Mouse (Mus musculus) small intestine, adult 2 months (tissue): ENCODE measurements around the gene Stk38. TPM values are rescaled to one million over a fixed set of nuclear protein-coding genes. Genes with fewer than 3 reads are reported as not detected.
A peak's percentile ranks its signal among the peaks of the same experiment; 100 is the strongest.

Experiments used
- H3K27ac ChIP-seq: fragments of 200-500 bp; 2 replicates; pipeline ENCODE4 v1.5.1; 2012; ENCODE audit warnings: low read depth, low read length, control low read depth, inconsistent platforms; ENCODE audit not compliant: insufficient read depth
- H3K27me3 ChIP-seq: fragments of 200-500 bp; 2 replicates; pipeline ENCODE4 v1.6.1; 2012; ENCODE audit warnings: mild to moderate bottlenecking, moderate library complexity, low read length, inconsistent platforms; ENCODE audit not compliant: control insufficient read depth, insufficient read depth
- H3K36me3 ChIP-seq: fragments of 200-500 bp; 2 replicates; pipeline ENCODE4 v1.6.1; 2012; ENCODE audit warnings: mild to moderate bottlenecking, low read length, control low read depth, inconsistent platforms; ENCODE audit not compliant: control insufficient read depth, insufficient read depth
- H3K4me1 ChIP-seq: fragments of 200-500 bp; 2 replicates; pipeline ENCODE4 v1.6.1; 2012; ENCODE audit warnings: low read length, inconsistent platforms, mixed read lengths; ENCODE audit not compliant: control insufficient read depth, insufficient read depth, insufficient read length
- H3K4me3 ChIP-seq: fragments of 200-500 bp; 2 replicates; pipeline ENCODE4 v1.5.1; 2012; ENCODE audit warnings: low read depth, mild to moderate bottlenecking, control low read depth, inconsistent platforms, low read length, moderate library complexity
- CTCF ChIP-seq: fragments of 200-500 bp; IDR thresholded peaks from 2 replicates; pipeline ENCODE4 v1.5.1; 2012; ENCODE audit warnings: low read depth, mild to moderate bottlenecking, control low read depth, inconsistent platforms, low read length, moderate library complexity, mixed read lengths; ENCODE audit not compliant: insufficient replicate concordance, insufficient read length; ENCODE audit errors: extremely low read depth
- POLR2A ChIP-seq: fragments of 200-500 bp; IDR thresholded peaks from 2 replicates; pipeline ENCODE4 v1.6.1; 2012; ENCODE audit warnings: low read depth, mild to moderate bottlenecking, control low read depth, inconsistent platforms, low read length, moderate library complexity
- WGBS: fragments of 180-500 bp; shearing (Covaris S2); methylation state at CpG from one replicate; pipeline ENCODE4 v1.1.7; 2018; 5-methylcytosine and 5-hydroxymethylcytosine counted together
- polyA plus RNA-seq: library from polyadenylated mRNA; depleted of rRNA; stranded (reverse); fragments of >200 nt; gene quantifications from 2 replicates; pipeline ENCODE4 v1.2.3, GENCODE M21; 2012

Gene Stk38
- polyA plus RNA-seq, 1 experiment = 105 TPM

DNA sequence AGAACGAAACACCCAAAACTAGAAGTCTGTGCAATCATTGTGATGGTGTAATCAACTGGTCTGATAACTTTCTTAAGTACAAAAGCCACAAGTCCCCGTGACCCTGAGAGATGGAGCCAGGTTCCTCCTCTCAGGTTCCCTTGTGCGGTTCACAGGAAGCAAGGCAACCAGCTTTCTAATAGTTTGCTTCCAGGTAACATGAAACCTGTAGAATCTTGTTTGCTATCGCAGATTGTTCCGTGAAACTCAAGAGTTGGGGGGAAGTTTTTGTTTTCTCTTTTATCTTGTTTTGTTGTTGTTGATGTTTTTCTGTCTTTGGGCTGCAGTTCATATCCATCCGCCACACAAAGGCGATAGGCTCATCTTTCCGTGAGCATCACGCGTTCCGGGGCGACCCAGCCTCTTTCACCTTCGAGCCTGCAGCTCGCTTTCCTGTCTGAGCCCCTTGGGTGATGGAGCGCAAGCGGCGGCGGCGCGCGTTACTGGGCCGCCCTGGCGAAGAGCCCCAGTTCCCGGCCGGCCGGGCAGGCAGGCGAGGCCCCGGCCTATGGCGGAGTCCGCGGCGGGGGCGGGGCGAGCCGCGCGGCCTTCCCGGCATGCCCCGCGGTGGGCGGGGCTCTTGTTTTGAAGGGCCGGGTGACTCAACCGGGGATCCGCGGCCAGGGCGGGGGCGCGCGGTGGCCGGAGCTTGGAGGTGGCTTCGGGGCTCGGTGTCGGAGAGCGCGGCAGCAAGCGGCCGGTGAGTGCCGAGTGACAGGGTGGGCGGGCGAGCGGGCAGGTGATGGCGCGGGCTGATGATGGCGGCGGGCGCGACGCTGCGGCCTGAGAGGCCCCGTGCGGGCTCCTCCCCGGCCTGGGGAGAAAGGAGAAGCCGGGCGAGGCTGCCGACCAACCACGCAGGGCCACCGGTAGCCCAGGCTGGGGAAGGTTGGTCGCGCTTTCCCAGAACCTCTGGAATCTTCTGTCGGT is 55.7 kb downstream of the Stk38 start, which contains the start of gene Kctd20:
Kctd20 (plus strand) TSS at position 120 of the 969 bp plus-strand sequence.
- peaks cover 4% of the 10 kb centered on the region; the same call in 1 of the 2 replicates for H3K4me1 ChIP-seq
- no peaks in the 10 kb centered on the region for H3K36me3 ChIP-seq
- H3K27ac ChIP-seq = peak within 1 kb of the TSS; percentile 89
- under 1% methylated on average over 79 of the region's 80 CpGs for WGBS
- H3K4me3 ChIP-seq = peak within 1 kb of the TSS; percentile 93
- no peak for TF ChIP-seq CTCF
- TF ChIP-seq POLR2A = peak; percentile 93
- H3K27me3 ChIP-seq = no peaks in the 10 kb centered on the region

DNA sequence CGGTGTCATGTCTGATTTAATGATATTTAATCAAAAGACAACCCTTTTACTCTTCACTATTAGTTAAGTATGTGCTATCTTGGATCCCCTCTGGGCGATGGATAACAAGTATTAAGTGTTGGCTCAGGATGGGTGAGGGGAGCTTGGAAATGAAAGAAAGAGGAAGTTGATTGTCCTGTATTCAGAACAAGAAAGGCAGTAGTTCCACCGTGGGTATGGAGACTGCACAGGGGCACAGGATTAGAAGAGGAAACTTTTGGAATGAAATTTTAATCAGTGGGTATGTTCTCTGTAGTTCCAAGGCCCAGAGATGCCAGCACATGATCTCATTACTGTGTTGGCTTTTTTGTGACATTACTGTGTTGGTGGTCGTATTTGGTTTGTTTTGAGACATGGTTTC is 57.0 kb downstream of the Stk38 start:
- WGBS = 76% methylated on average over 4 of the region's 4 CpGs
- no peak overlapping the region for H3K27ac ChIP-seq
- no peaks in the 10 kb centered on the region for H3K36me3 ChIP-seq
- no peaks in the 10 kb centered on the region for H3K27me3 ChIP-seq
- no peak for TF ChIP-seq POLR2A
- no peak for TF ChIP-seq CTCF
- H3K4me3 ChIP-seq = no peak overlapping the region
- peaks cover 4% of the 10 kb centered on the region; the same call in 1 of the 2 replicates for H3K4me1 ChIP-seq

DNA sequence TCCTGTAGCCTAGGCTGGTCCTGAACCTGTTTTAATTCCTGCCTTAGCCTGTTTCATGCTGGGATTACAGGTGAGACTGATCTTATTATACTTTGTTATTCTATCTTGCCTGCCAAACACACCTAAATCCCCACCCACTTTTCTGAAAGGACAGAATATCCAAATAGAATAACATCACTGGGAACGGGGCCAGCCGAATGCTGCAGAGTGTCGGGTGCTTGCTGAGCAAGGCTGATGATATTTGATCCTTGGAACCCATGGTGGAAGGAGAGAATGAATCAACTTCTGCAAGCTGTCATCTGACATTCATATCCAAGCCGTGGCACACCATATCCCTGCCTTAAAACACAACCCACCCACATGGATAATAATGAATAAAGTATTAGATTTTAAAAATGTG is 59.1 kb downstream of the Stk38 start:
- no peak overlapping the region for H3K4me3 ChIP-seq
- peaks cover 4% of the 10 kb centered on the region; the same call in 1 of the 2 replicates for H3K4me1 ChIP-seq
- H3K27me3 ChIP-seq = no peaks in the 10 kb centered on the region
- no peaks in the 10 kb centered on the region for H3K36me3 ChIP-seq
- WGBS = 50% methylated on average over 4 of the region's 4 CpGs
- no peak overlapping the region for H3K27ac ChIP-seq
- TF ChIP-seq POLR2A = no peak
- no peak for TF ChIP-seq CTCF

DNA sequence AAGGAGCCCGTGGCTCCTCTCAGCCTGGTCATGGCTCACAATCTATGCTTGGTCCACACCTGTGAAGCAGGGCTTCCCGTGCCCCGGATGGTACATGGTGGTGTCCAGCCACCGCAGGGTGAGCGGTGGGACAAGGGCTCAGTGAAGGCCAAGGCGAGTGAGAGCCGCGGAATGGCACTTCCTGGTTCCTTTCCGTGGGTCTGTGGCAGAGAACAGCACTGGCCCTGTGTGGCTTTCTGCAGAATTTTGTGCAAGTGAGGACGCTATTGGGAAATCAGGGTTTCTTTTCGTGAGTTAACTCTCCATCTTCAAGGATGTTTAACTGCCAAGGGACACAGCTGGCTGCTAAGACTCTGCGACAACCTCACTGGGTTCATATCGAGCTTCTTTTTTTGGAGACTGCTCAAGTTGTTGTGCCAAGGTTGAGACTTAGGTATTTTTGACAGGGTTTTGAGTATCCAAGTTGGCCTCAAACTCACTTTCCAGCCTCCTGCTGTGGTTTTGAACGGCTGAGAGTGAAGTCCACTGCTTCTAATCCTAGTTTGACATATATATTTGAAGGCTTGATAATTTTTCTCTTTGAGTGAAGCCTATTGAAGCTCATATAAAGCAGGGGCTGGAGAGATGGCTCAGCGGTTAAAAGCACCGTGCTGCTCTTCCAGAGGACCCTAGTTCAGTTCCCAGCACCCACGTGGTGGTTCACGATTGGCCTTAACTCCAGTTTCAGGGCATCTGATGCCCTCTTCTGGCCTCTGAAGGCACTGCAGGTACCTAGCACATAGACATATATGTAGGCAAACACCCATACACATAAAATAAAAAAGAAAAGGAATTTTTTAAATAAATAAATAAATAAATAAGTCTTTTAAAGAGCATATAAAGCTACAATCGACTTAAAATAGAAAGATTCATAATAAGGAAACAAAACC is 60.5 kb downstream of the Stk38 start:
- no peak overlapping the region for H3K27ac ChIP-seq
- H3K4me1 ChIP-seq = peaks cover 4% of the 10 kb centered on the region; the same call in 1 of the 2 replicates
- H3K4me3 ChIP-seq = no peak overlapping the region
- TF ChIP-seq POLR2A = no peak
- TF ChIP-seq CTCF = no peak
- H3K27me3 ChIP-seq = no peaks in the 10 kb centered on the region
- 90% methylated on average over 19 of the region's 19 CpGs for WGBS
- H3K36me3 ChIP-seq = no peaks in the 10 kb centered on the region

DNA sequence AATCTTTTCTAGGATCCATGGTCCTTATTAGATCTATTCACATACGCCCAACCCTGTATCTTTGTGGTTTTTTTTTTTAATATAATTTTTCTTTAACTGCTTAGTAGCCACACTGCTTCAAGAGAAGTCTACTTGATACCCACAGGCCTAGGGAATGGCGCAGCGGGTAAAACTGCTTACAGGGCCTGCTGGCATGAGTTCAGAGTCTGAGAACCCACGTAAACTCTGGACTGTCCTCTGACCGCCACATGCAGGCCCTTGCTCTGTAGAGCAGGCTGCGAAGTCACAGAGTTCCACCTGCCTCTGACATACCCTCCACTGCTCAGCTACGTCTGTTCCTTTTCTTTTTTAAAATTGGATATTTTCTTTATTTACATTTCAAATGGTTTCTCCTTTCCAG is 63.3 kb downstream of the Stk38 start:
- H3K4me1 ChIP-seq = no peaks in the 10 kb centered on the region
- H3K36me3 ChIP-seq = no peaks in the 10 kb centered on the region
- H3K27ac ChIP-seq = no peak overlapping the region
- no peaks in the 10 kb centered on the region for H3K27me3 ChIP-seq
- TF ChIP-seq CTCF = no peak
- TF ChIP-seq POLR2A = no peak
- no peak overlapping the region for H3K4me3 ChIP-seq
- WGBS = 85% methylated on average over 7 of the region's 7 CpGs

DNA sequence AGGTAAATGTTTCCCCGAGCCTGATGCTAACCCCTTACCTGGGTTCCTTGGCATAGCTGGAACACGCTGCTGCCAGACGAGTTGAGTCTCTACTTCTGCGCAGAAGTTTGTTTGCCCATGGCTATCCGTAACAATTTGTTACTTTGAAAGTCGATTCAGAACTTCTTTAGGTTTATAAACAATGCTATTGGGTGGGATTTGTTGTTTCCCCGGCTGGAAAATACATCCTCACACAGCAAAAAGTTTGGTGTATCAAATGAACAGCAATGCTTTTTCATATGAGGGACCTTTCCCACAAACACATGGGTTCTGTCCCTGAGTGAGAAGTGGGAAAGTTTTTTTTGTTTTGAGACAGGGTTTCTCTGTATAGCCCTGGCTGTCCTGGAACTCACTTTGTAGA is 64.1 kb downstream of the Stk38 start, which contains the start of gene Pxt1:
Pxt1 (minus strand) TSS at position 101 of the 400 bp plus-strand sequence.
- Histone ChIP-seq H3K27me3 (no peaks in the 10 kb centered on the region), H3K27ac (no peak within 1 kb of the TSS), H3K4me1 (no peaks in the 10 kb centered on the region), H3K36me3 (no peaks in the 10 kb centered on the region), H3K4me3 (no peak within 1 kb of the TSS)
- TF ChIP-seq CTCF (no peak), POLR2A (no peak)
- 85% methylated on average over 7 of the region's 7 CpGs for WGBS

DNA sequence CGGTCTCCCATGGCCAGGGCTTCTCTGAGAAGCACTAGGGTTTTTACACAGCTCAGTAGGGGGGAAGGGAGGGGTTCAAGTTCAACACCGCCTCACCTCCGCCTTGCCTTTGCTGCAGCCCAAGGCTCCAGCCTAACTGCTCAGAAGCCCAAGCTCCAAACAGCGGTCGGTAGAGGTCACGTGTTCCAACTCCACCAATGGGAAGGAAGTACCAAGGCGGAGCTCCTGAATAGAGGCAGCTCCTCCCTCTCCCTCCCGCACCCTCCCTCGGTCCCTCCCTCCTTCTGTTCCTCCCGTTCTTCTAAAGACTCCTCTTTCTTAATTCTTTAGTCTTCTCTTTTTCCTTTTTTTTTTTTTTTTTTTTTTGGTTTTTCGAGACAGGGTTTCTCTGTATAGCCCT is 65.7 kb downstream of the Stk38 start:
- Histone ChIP-seq H3K27me3 (no peaks in the 10 kb centered on the region), H3K4me1 (no peaks in the 10 kb centered on the region)

More for the DNA sequence above, 65.7 kb downstream of the Stk38 start:
- H3K27ac ChIP-seq = no peak overlapping the region
- no peaks in the 10 kb centered on the region for H3K36me3 ChIP-seq
- no peak for TF ChIP-seq CTCF
- no peak for TF ChIP-seq POLR2A
- no peak overlapping the region for H3K4me3 ChIP-seq
- WGBS = 80% methylated on average over 10 of the region's 11 CpGs
